Mouse (Mus musculus) lung, embryonic 16.5 days (tissue): ENCODE data around the gene Neurod2. TPM values are rescaled to one million over a fixed set of nuclear protein-coding genes. Genes with fewer than 3 reads are reported as not detected.
A peak's percentile ranks its signal among the peaks of the same experiment; 100 is the strongest.

ENCODE experiments used
- ATAC-seq: fragments of 200-750 bp; cut with Nextera tagmentation; 2 replicates; pipeline ENCODE4 v1.8.0; 2017; ENCODE audit warnings: low read depth, mild to moderate bottlenecking, moderate library complexity
- H3K27ac ChIP-seq: fragments of 300-500 bp; sonication (generic); 2 replicates; pipeline ENCODE4 v1.5.1; 2014; ENCODE audit warnings: mild to moderate bottlenecking, control low read depth, low read length
- H3K27me3 ChIP-seq: fragments of 300-500 bp; sonication (generic); 2 replicates; pipeline ENCODE4 v1.6.1; 2014; ENCODE audit warnings: low read depth, low read length, mixed read lengths; ENCODE audit not compliant: control insufficient read depth, insufficient read depth
- H3K36me3 ChIP-seq: fragments of 300-500 bp; sonication (generic); 2 replicates; pipeline ENCODE4 v1.6.1; 2014; ENCODE audit warnings: low read length; ENCODE audit not compliant: control insufficient read depth, insufficient read depth
- H3K4me1 ChIP-seq: fragments of 300-500 bp; sonication (generic); replicated peaks from 2 replicates; pipeline ENCODE4 v1.6.1; 2014; ENCODE audit warnings: low read length, mixed read lengths; ENCODE audit not compliant: control insufficient read depth, insufficient read depth
- H3K4me2 ChIP-seq: fragments of 300-500 bp; sonication (generic); 2 replicates; pipeline ENCODE4 v1.6.1; 2014; ENCODE audit warnings: low read depth, low read length, control low read depth
- H3K4me3 ChIP-seq: fragments of 300-500 bp; sonication (generic); 2 replicates; pipeline ENCODE4 v1.5.1; 2014; ENCODE audit warnings: mild to moderate bottlenecking, low read length, control low read depth
- H3K9ac ChIP-seq: fragments of 300-500 bp; sonication (generic); 2 replicates; pipeline ENCODE4 v1.6.1; 2014; ENCODE audit warnings: low read length, control low read depth
- H3K9me3 ChIP-seq: fragments of 300-500 bp; sonication (generic); 2 replicates; pipeline ENCODE4 v1.6.1; 2016; ENCODE audit warnings: low read length; ENCODE audit not compliant: control insufficient read depth
- WGBS: fragments of 180-500 bp; shearing (Covaris S2); extraction: QIAGEN DNeasy Blood & Tissue Kit; methylation state at CpG from one replicate; pipeline ENCODE4 v1.1.7; 2014; 5-methylcytosine and 5-hydroxymethylcytosine counted together
- polyA plus RNA-seq: library from polyadenylated mRNA; unstranded; fragments of >200 nt; fragmentation: Nextera tagmentation; extraction: Ambion mirVana; gene quantifications from 2 replicates; pipeline ENCODE4 v1.2.1, GENCODE M21; 2015

The Neurod2 gene
- polyA plus RNA-seq, 1 experiment from 2014 or later = not detected

- 19% methylated on average over 13 of the region's 13 CpGs for WGBS
- no peak overlapping the region for H3K4me3 ChIP-seq
- H3K27me3 ChIP-seq = peaks cover 98% of the 10 kb centered on the region
- H3K9me3 ChIP-seq = no peaks in the 10 kb centered on the region
- no peaks in the 10 kb centered on the region for H3K36me3 ChIP-seq
- H3K27ac ChIP-seq = no peak overlapping the region
- H3K4me1 ChIP-seq = peaks cover 11% of the 10 kb centered on the region
- H3K9ac ChIP-seq = no peak overlapping the region
- no peak for ATAC-seq
- H3K4me2 ChIP-seq = no peak overlapping the region
These were observed 7.0 kb upstream of the Neurod2 start for GRCm38 (mm10) chr11:98336245-98337107.

- no peak overlapping the region for H3K4me2 ChIP-seq
- H3K4me3 ChIP-seq = no peak overlapping the region
- no peaks in the 10 kb centered on the region for H3K36me3 ChIP-seq
- peaks cover 11% of the 10 kb centered on the region for H3K4me1 ChIP-seq
- ATAC-seq = no peak
- peaks cover 100% of the 10 kb centered on the region for H3K27me3 ChIP-seq
- H3K9me3 ChIP-seq = no peaks in the 10 kb centered on the region
- WGBS = 4% methylated on average over 9 of the region's 9 CpGs
- no peak overlapping the region for H3K27ac ChIP-seq
- H3K9ac ChIP-seq = no peak overlapping the region
These were observed 5.8 kb upstream of the Neurod2 start for GRCm38 (mm10) chr11:98335250-98335649.

GRCm38 (mm10) chr11:98333981-98334741, 4.7 kb upstream of the Neurod2 start:
- peak overlapping the region; percentile 21; the same call in 1 of the 2 replicates for H3K4me2 ChIP-seq
- H3K36me3 ChIP-seq = no peaks in the 10 kb centered on the region
- ATAC-seq = no peak
- no peaks in the 10 kb centered on the region for H3K9me3 ChIP-seq
- no peak overlapping the region for H3K4me3 ChIP-seq
- WGBS = 3% methylated on average over 34 of the region's 41 CpGs
- no peak overlapping the region for H3K27ac ChIP-seq
- H3K27me3 ChIP-seq = peaks cover 100% of the 10 kb centered on the region
- peaks cover 7% of the 10 kb centered on the region for H3K4me1 ChIP-seq
- no peak overlapping the region for H3K9ac ChIP-seq

- Histone ChIP-seq H3K27me3 (peaks cover 100% of the 10 kb centered on the region), H3K9ac (no peak overlapping the region), H3K27ac (no peak overlapping the region), H3K4me3 (no peak overlapping the region), H3K4me2 (no peak overlapping the region), H3K4me1 (peaks cover 5% of the 10 kb centered on the region), H3K9me3 (no peaks in the 10 kb centered on the region), H3K36me3 (no peaks in the 10 kb centered on the region)
- 73% methylated on average over 10 of the region's 10 CpGs for WGBS
- ATAC-seq = no peak
These were observed 3.8 kb upstream of the Neurod2 start for GRCm38 (mm10) chr11:98333263-98333696.

GRCm38 (mm10) chr11:98332841-98333240, 3.4 kb upstream of the Neurod2 start:
- WGBS = 76% methylated on average over 4 of the region's 4 CpGs
- H3K4me1 ChIP-seq = peaks cover 8% of the 10 kb centered on the region
- no peak for ATAC-seq
- H3K4me3 ChIP-seq = no peak overlapping the region
- no peak overlapping the region for H3K4me2 ChIP-seq
- peaks cover 100% of the 10 kb centered on the region for H3K27me3 ChIP-seq
- no peaks in the 10 kb centered on the region for H3K9me3 ChIP-seq
- H3K9ac ChIP-seq = no peak overlapping the region
- H3K36me3 ChIP-seq = no peaks in the 10 kb centered on the region
- H3K27ac ChIP-seq = no peak overlapping the region

GRCm38 (mm10) chr11:98332186-98332585, 2.7 kb upstream of the Neurod2 start:
- no peaks in the 10 kb centered on the region for H3K36me3 ChIP-seq
- WGBS = 85% methylated on average over 3 of the region's 3 CpGs
- no peak for ATAC-seq

GRCm38 (mm10) chr11:98331401-98331800, 2.0 kb upstream of the Neurod2 start:
- Histone ChIP-seq H3K4me3 (no peak overlapping the region), H3K4me2 (no peak overlapping the region), H3K9me3 (no peaks in the 10 kb centered on the region), H3K27ac (no peak overlapping the region), H3K4me1 (peaks cover 13% of the 10 kb centered on the region), H3K9ac (no peak overlapping the region), H3K36me3 (no peaks in the 10 kb centered on the region), H3K27me3 (peaks cover 100% of the 10 kb centered on the region)
- no peak for ATAC-seq
- WGBS = 40% methylated on average over 1 of the region's 1 CpGs

More at GRCm38 (mm10) chr11:98332186-98332585, 2.7 kb upstream of the Neurod2 start:
- no peak overlapping the region for H3K27ac ChIP-seq
- peaks cover 12% of the 10 kb centered on the region for H3K4me1 ChIP-seq
- H3K9ac ChIP-seq = no peak overlapping the region
- H3K9me3 ChIP-seq = no peaks in the 10 kb centered on the region
- no peak overlapping the region for H3K4me2 ChIP-seq
- H3K27me3 ChIP-seq = peaks cover 100% of the 10 kb centered on the region
- H3K4me3 ChIP-seq = no peak overlapping the region

GRCm38 (mm10) chr11:98330745-98331204, 1.3 kb upstream of the Neurod2 start:
- no peak for ATAC-seq
- WGBS = 38% methylated on average over 2 of the region's 2 CpGs

More at GRCm38 (mm10) chr11:98330745-98331204, 1.3 kb upstream of the Neurod2 start:
- no peak overlapping the region for H3K27ac ChIP-seq
- H3K27me3 ChIP-seq = peaks cover 99% of the 10 kb centered on the region
- no peak overlapping the region for H3K9ac ChIP-seq
- H3K4me1 ChIP-seq = peaks cover 13% of the 10 kb centered on the region
- no peak overlapping the region for H3K4me3 ChIP-seq
- H3K9me3 ChIP-seq = no peaks in the 10 kb centered on the region
- no peaks in the 10 kb centered on the region for H3K36me3 ChIP-seq
- H3K4me2 ChIP-seq = no peak overlapping the region
